Mouse (Mus musculus) MEL (cell line): Measurements from ENCODE around the gene Antxr1. TPM values are rescaled to one million over a fixed set of nuclear protein-coding genes. Genes with fewer than 3 reads are reported as not detected.

Experiments
- DNase-seq: peaks from one replicate; pipeline ENCODE4 v3.0.0; 2011; ENCODE audit warnings: low read depth, low spot score
- H3K27ac ChIP-seq: 2 replicates; pipeline ENCODE4 v1.5.1; 2012; ENCODE audit warnings: low read depth, mild to moderate bottlenecking, control low read depth, low read length, moderate library complexity; ENCODE audit not compliant: control insufficient read depth
- H3K27me3 ChIP-seq, 2 experiments: fragments of 150-350 bp in 1 of 2; sonication (generic) in 1 of 2; 2 replicates each; pipeline ENCODE4 v1.6.1; 2012; ENCODE audit warnings: low read length in 2 of 2, mild to moderate bottlenecking in 2 of 2, improper control_type of control experiment in 1 of 2, moderate library complexity in 1 of 2; ENCODE audit not compliant: insufficient read depth in 2 of 2, control insufficient read depth in 1 of 2
- H3K36me3 ChIP-seq, 2 experiments: 2 replicates each; pipeline ENCODE4 v1.6.1; 2012 to 2014; ENCODE audit warnings: low read length in 2 of 2, improper control_type of control experiment in 1 of 2, inconsistent platforms in 1 of 2, mild to moderate bottlenecking in 1 of 2; ENCODE audit not compliant: insufficient read depth in 2 of 2, control insufficient read depth in 1 of 2
- H3K4me1 ChIP-seq, 2 experiments: fragments of 150-350 bp in 1 of 2; sonication (generic) in 1 of 2; 2 replicates each; pipeline ENCODE4 v1.6.1; 2012; ENCODE audit warnings: low read length in 2 of 2, improper control_type of control experiment in 1 of 2, mild to moderate bottlenecking in 1 of 2; ENCODE audit not compliant: insufficient read depth in 2 of 2, control insufficient read depth in 1 of 2
- H3K4me3 ChIP-seq, 2 experiments: fragments of 150-350 bp in 1 of 2; sonication (generic) in 1 of 2; 2 replicates each; pipeline ENCODE4 v1.5.1; 2012; ENCODE audit warnings: low read depth in 2 of 2, low read length in 2 of 2, mild to moderate bottlenecking in 2 of 2, moderate library complexity in 2 of 2, control low read depth in 1 of 2, improper control_type of control experiment in 1 of 2; ENCODE audit not compliant: control insufficient read depth in 1 of 2, insufficient read depth in 1 of 2
- H3K79me2 ChIP-seq: 2 replicates; pipeline ENCODE4 v1.6.1; 2012; ENCODE audit warnings: mild to moderate bottlenecking, low read length, moderate library complexity; ENCODE audit not compliant: control insufficient read depth, poor library complexity, insufficient read depth
- H3K9ac ChIP-seq: 2 replicates; pipeline ENCODE4 v1.6.1; 2012; ENCODE audit warnings: low read depth, mild to moderate bottlenecking, control low read depth, low read length, moderate library complexity; ENCODE audit not compliant: control insufficient read depth, poor library complexity, severe bottlenecking
- H3K9me3 ChIP-seq: fragments of 150-350 bp; sonication (generic); replicated peaks from 2 replicates; pipeline ENCODE4 v1.6.1; 2012; ENCODE audit warnings: mild to moderate bottlenecking, low read length, improper control_type of control experiment, moderate library complexity; ENCODE audit not compliant: insufficient read depth
- BHLHE40 ChIP-seq: IDR thresholded peaks from 2 replicates; pipeline ENCODE4 v1.6.1; 2012; ENCODE audit warnings: low read depth, mild to moderate bottlenecking, inconsistent platforms, low read length, improper control_type of control experiment, borderline replicate concordance
- CHD1 ChIP-seq: IDR thresholded peaks from 2 replicates; pipeline ENCODE4 v1.6.1; 2012; ENCODE audit warnings: low read depth, mild to moderate bottlenecking, inconsistent platforms, low read length, improper control_type of control experiment
- CTCF ChIP-seq, 3 experiments: IDR thresholded peaks in 2 of 3; conservative IDR thresholded peaks in 1 of 3; 2 replicates each; pipeline ENCODE4 v1.5.1; 2011 to 2012; ENCODE audit warnings: low read length in 3 of 3, low read depth in 2 of 3, mild to moderate bottlenecking in 2 of 3, improper control_type of control experiment in 1 of 3, inconsistent platforms in 1 of 3, mixed read lengths in 1 of 3, moderate library complexity in 1 of 3; ENCODE audit not compliant: control insufficient read depth in 1 of 3, insufficient read depth in 1 of 3, poor library complexity in 1 of 3, severe bottlenecking in 1 of 3
- E2F4 ChIP-seq: IDR thresholded peaks from 2 replicates; pipeline ENCODE4 v1.6.1; 2011; ENCODE audit warnings: low read depth, low read length, improper control_type of control experiment, borderline replicate concordance
- EP300 ChIP-seq, 2 experiments: IDR thresholded peaks; 2 replicates each; pipeline ENCODE4 v1.6.1; 2011; ENCODE audit warnings: improper control_type of control experiment in 2 of 2, low read length in 2 of 2, low read depth in 1 of 2, mild to moderate bottlenecking in 1 of 2
- ETS1 ChIP-seq: IDR thresholded peaks from 2 replicates; pipeline ENCODE4 v1.6.1; 2012; ENCODE audit warnings: low read depth, mild to moderate bottlenecking, inconsistent platforms, low read length, improper control_type of control experiment, moderate library complexity
- GABPA ChIP-seq: IDR thresholded peaks from 2 replicates; pipeline ENCODE4 v1.6.1; 2012; ENCODE audit warnings: low read depth, mild to moderate bottlenecking, inconsistent platforms, low read length, improper control_type of control experiment, moderate library complexity
- GATA1 ChIP-seq: IDR thresholded peaks from 2 replicates; pipeline ENCODE4 v1.6.1; 2011; ENCODE audit warnings: low read depth, low read length, improper control_type of control experiment
- JUND ChIP-seq: IDR thresholded peaks from 2 replicates; pipeline ENCODE4 v1.6.1; 2011; ENCODE audit warnings: low read depth, mild to moderate bottlenecking, improper control_type of control experiment, low read length
- KAT2A ChIP-seq: conservative IDR thresholded peaks from 2 replicates; pipeline ENCODE4 v1.6.1; 2012; ENCODE audit warnings: low read depth, low read length, improper control_type of control experiment, inconsistent platforms
- MAFK ChIP-seq: IDR thresholded peaks from 2 replicates; pipeline ENCODE4 v1.6.1; 2011; ENCODE audit warnings: low read depth, mild to moderate bottlenecking, low read length, improper control_type of control experiment, borderline replicate concordance
- MAX ChIP-seq: IDR thresholded peaks from 2 replicates; pipeline ENCODE4 v1.6.1; 2011; ENCODE audit warnings: low read length, improper control_type of control experiment
- MAZ ChIP-seq: IDR thresholded peaks from 2 replicates; pipeline ENCODE4 v1.6.1; 2012; ENCODE audit warnings: low read depth, mild to moderate bottlenecking, inconsistent platforms, low read length, improper control_type of control experiment
- MEF2A ChIP-seq: IDR thresholded peaks from 2 replicates; pipeline ENCODE4 v1.6.1; 2014; ENCODE audit warnings: low read depth, mild to moderate bottlenecking, inconsistent platforms, low read length, improper control_type of control experiment; ENCODE audit not compliant: poor library complexity, insufficient replicate concordance, severe bottlenecking; ENCODE audit errors: extremely low read depth
- MXI1 ChIP-seq: IDR thresholded peaks from 2 replicates; pipeline ENCODE4 v1.6.1; 2011; ENCODE audit warnings: mild to moderate bottlenecking, low read depth, low read length, improper control_type of control experiment
- MYB ChIP-seq: IDR thresholded peaks from 2 replicates; pipeline ENCODE4 v1.6.1; 2011; ENCODE audit warnings: mild to moderate bottlenecking, low read depth, low read length, improper control_type of control experiment
- NELFE ChIP-seq: IDR thresholded peaks from 2 replicates; pipeline ENCODE4 v1.6.1; 2011; ENCODE audit warnings: low read depth, low read length, improper control_type of control experiment
- POLR2A ChIP-seq, 2 experiments: IDR thresholded peaks; 2 replicates each; pipeline ENCODE4 v1.6.1; 2011 to 2012; ENCODE audit warnings: low read length in 2 of 2, mild to moderate bottlenecking in 2 of 2, control low read depth in 1 of 2, improper control_type of control experiment in 1 of 2, low read depth in 1 of 2, moderate library complexity in 1 of 2; ENCODE audit not compliant: control insufficient read depth in 1 of 2, insufficient read depth in 1 of 2, poor library complexity in 1 of 2
- RAD21 ChIP-seq: IDR thresholded peaks from 2 replicates; pipeline ENCODE4 v1.6.1; 2011; ENCODE audit warnings: mild to moderate bottlenecking, low read depth, low read length, improper control_type of control experiment
- RCOR1 ChIP-seq: IDR thresholded peaks from 2 replicates; pipeline ENCODE4 v1.6.1; 2012; ENCODE audit warnings: low read depth, mild to moderate bottlenecking, inconsistent platforms, low read length, improper control_type of control experiment
- SIN3A ChIP-seq: IDR thresholded peaks from 2 replicates; pipeline ENCODE4 v1.6.1; 2012; ENCODE audit warnings: low read length, improper control_type of control experiment, inconsistent platforms
- SMC3 ChIP-seq: IDR thresholded peaks from 2 replicates; pipeline ENCODE4 v1.6.1; 2011; ENCODE audit warnings: low read depth, low read length, improper control_type of control experiment
- TBP ChIP-seq: IDR thresholded peaks from 2 replicates; pipeline ENCODE4 v1.8.0; 2011; ENCODE audit warnings: low read depth, low read length, improper control_type of control experiment
- TCF12 ChIP-seq: IDR thresholded peaks from 2 replicates; pipeline ENCODE4 v1.6.1; 2014; ENCODE audit warnings: low read depth, mild to moderate bottlenecking, inconsistent platforms, low read length, improper control_type of control experiment, moderate library complexity
- USF1 ChIP-seq: IDR thresholded peaks from 2 replicates; pipeline ENCODE4 v1.6.1; 2014; ENCODE audit warnings: low read depth, mild to moderate bottlenecking, inconsistent platforms, low read length, improper control_type of control experiment, moderate library complexity
- USF2 ChIP-seq, 2 experiments: IDR thresholded peaks; 2 replicates each; pipeline ENCODE4 v1.6.1; 2011 to 2012; ENCODE audit warnings: improper control_type of control experiment in 2 of 2, low read length in 2 of 2, borderline replicate concordance in 1 of 2, inconsistent platforms in 1 of 2, low read depth in 1 of 2, mild to moderate bottlenecking in 1 of 2; ENCODE audit not compliant: insufficient read depth in 1 of 2
- ZKSCAN1 ChIP-seq: IDR thresholded peaks from 2 replicates; pipeline ENCODE4 v1.6.1; 2012; ENCODE audit warnings: low read depth, mild to moderate bottlenecking, inconsistent platforms, low read length, improper control_type of control experiment, moderate library complexity
- ZNF384 ChIP-seq: IDR thresholded peaks from 2 replicates; pipeline ENCODE4 v1.6.1; 2012; ENCODE audit warnings: low read depth, mild to moderate bottlenecking, inconsistent platforms, low read length, improper control_type of control experiment
- polyA plus RNA-seq, 2 experiments: library from polyadenylated mRNA; stranded (reverse) in 1 of 2; unstranded in 1 of 2; fragments of >175 nt in 1 of 2; fragments of >200 nt in 1 of 2; gene quantifications; 2 replicates each; pipeline versions ENCODE4 v1.2.1 to v1.2.4; 2012; ENCODE audit warnings: low replicate concordance in 2 of 2, low read depth in 1 of 2; ENCODE audit not compliant: insufficient read length in 2 of 2, insufficient read depth in 1 of 2, missing spikeins in 1 of 2
- total RNA-seq: library from RNA; depleted of rRNA; stranded (reverse); fragments of 300-350 nt; gene quantifications from 2 replicates; pipeline ENCODE4 v1.2.3, GENCODE M21; 2012; rRNA removed

Gene Antxr1
- total RNA-seq: not detected in 2 replicates
- under 1 TPM in 1 of 2 experiments, not detected in 1; 0.10 TPM for polyA plus RNA-seq

DNA sequence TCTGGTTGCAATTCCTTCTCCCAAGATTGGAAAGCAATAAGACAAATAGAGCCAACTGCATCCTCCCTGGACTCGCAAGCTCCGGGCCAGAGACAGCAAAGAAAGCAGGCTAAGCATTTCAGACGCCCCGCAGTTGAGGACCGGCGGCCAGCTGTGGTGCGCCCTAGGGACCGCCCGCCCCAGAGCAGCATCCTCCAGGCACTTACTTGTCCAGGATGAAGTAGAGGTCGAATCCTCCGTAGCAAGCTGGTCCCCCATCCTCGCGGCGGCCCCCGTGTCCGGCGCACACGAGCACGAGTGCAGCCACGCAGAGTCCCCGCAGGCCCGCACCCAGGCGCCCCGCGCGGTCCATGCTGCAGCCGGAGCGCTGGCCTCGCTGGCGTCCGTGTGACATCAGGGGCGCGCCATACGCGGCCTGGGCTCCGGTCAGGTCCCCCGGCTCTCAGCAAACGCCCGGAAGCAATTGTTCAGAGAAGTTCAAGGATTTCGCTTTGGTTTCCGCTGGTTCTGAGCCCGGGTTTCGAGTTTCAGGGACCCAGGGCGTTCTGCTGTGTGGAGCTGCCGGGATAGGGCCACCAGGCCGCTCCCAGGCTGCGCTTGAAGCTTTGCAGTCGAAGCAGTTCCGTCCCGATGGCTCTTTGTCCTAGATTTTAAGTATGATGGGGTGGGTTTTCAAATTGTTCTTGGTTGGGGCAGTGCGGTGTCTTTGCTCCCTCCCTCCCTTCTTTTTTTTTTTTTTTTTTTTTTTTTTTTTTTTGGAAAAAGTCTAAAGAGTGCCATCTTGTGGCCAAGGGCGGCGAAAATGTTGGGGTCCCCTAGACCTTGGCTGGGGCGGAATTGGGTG is at the start of gene Antxr1:
Gene Antxr1, minus strand, starts transcription at position 731 of the 844 bp plus-strand sequence.
- Histone ChIP-seq H3K79me2 (no peaks in the 10 kb centered on the region), H3K4me1 (no peaks in the 10 kb centered on the region)
- peak; percentile 6 for DNase-seq
- TF ChIP-seq EP300 (IDR thresholded peaks at IDR 0.05; ENCODE audit: low read depth in 1 of 2, low read length in 2 of 2): no peak
- TF ChIP-seq GATA1: no peak
- no peak for TF ChIP-seq GABPA
- TF ChIP-seq ZNF384: peak; percentile 99
- TF ChIP-seq CHD1: no peak
- TF ChIP-seq RAD21: peak; percentile 50
- TF ChIP-seq MAZ: 0 out of 2 replicates have a peak, but pooled peaks have one; percentile 41
- no peak for TF ChIP-seq KAT2A
- no peak for TF ChIP-seq MAFK
- TF ChIP-seq MAX: no peak
- peak; percentile 62 for TF ChIP-seq SMC3
- no peak for TF ChIP-seq NELFE
- no peak for TF ChIP-seq USF2 (IDR thresholded peaks at IDR 0.05; ENCODE audit: borderline replicate concordance in 1 of 2, insufficient read depth in 1 of 2, low read depth in 1 of 2, low read length in 2 of 2)
- no peak for TF ChIP-seq JUND
- TF ChIP-seq RCOR1: no peak
- peak; percentile 25 to 65 (median 58); a peak in 5 of 6 replicates for TF ChIP-seq CTCF (IDR thresholded peaks at IDR 0.05 in 2 of 3, conservative IDR thresholded peaks at IDR 0.05 in 1 of 3; ENCODE audit: control insufficient read depth in 1 of 3, insufficient read depth in 1 of 3, low read depth in 2 of 3, low read length in 3 of 3, poor library complexity in 1 of 3, severe bottlenecking in 1 of 3)
- TF ChIP-seq SIN3A: no peak
- no peak for TF ChIP-seq ETS1
- TF ChIP-seq BHLHE40: no peak
- TF ChIP-seq E2F4: no peak
- TF ChIP-seq MYB: no peak
- TF ChIP-seq POLR2A (IDR thresholded peaks at IDR 0.05; ENCODE audit: control insufficient read depth in 1 of 2, insufficient read depth in 1 of 2, low read depth in 1 of 2, low read length in 2 of 2, poor library complexity in 1 of 2): no peak
- no peak for TF ChIP-seq MEF2A
- TF ChIP-seq TCF12: no peak
- TF ChIP-seq ZKSCAN1: peak; percentile 16; the same call in 1 of the 2 replicates
- no peak for TF ChIP-seq TBP
- no peak for TF ChIP-seq MXI1
- no peak for TF ChIP-seq USF1
- TF ChIP-seq, all 39 proteins: peak for 6
- no peak within 1 kb of the TSS for H3K9ac ChIP-seq
- H3K4me3 ChIP-seq: no peak within 1 kb of the TSS
- H3K9me3 ChIP-seq: no peaks in the 10 kb centered on the region
- no peak within 1 kb of the TSS for H3K27ac ChIP-seq
- H3K27me3 ChIP-seq: peaks cover 0 to 2% of the 10 kb centered on the region in 2 experiments; a peak in 1 of 4 replicates
- H3K36me3 ChIP-seq: no peaks in the 10 kb centered on the region
